Mouse (Mus musculus) erythroblast, embryonic 14.5 days (primary cell): ENCODE results near the gene Pla2g3.

Experiments used
- GATA1 ChIP-seq: IDR thresholded peaks from 2 replicates; pipeline ENCODE4 v1.6.1; 2012; ENCODE audit warnings: low read length, inconsistent platforms, mixed read lengths
- TAL1 ChIP-seq: IDR thresholded peaks from 3 replicates; pipeline ENCODE4 v1.6.1; 2012; ENCODE audit warnings: low read length, inconsistent platforms, mixed read lengths

DNA sequence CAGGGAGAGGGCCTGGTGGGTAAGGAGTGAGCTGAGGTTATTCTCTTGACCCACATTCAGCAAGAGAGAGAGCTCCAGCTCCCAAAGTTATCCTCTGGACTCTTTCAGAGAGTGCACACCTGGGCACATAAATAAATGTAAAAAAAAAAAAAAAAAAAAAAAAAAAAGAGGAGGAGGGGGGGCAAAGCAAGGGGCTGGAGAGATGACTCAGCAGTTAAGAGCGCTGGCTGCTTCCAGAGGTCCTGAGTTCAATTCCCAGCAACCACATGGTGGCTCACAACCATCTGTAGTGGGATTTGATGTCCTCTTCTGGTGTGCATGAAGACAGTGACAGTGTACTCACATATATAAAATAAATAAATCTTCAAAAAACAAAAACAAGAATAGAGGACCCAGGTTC lies 9.2 kb downstream of the Pla2g3 start:
- TF ChIP-seq TAL1 (no peak; the same call in 2 of the 3 replicates), GATA1 (no peak)
